ENCODE assay signal across 21 mouse cellular contexts in the genomic region with DNA sequence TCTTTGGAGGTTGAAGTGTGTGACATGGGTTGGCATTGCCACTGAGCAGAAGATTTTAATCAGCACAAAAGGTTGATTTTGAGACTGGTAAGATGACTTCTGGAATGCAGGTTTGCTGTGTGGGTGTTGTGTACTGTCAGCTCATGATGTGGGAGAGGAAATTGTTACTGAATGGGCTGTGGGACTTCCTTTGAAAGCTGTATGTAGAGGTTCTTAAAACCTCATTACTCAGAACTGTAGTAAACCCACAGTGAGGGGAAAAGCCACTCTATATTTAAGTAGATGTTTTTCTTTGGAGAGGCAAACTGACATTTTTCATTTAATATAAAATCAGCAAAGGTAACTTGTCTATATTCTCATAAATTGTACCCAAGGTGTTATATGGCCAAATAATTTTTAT. TPM values are rescaled to one million over a fixed set of nuclear protein-coding genes. Genes with fewer than 3 reads are reported as not detected.
DNase-seq lines count a peak whose midpoint lies in the region; ATAC-seq and TF ChIP-seq lines count a peak whose summit lies in the region.
"Had no signal": no experiment of that assay in that cellular context is flagged by ENCODE, and none has a peak within 500 bp of the region (broad histone marks: within the 10 kb centered on the region; RNA-seq: fewer than 3 reads in every experiment).

No protein-coding gene starts in this region.

- H3K9ac ChIP-seq in CH12.LX (ENCODE audit: insufficient read depth, low read depth) = no peak overlapping the region
- H3K9ac ChIP-seq in midbrain, embryonic 13.5 days (replicated peaks) = no peak overlapping the region
- H3K9ac ChIP-seq: embryonic facial prominence, embryonic 13.5 days; embryonic facial prominence, embryonic 15.5 days; forebrain, embryonic 13.5 days; forebrain, embryonic 15.5 days; forebrain, postnatal 0 days had no signal

- no peak for ATAC-seq in midbrain, embryonic 13.5 days
- no peak for ATAC-seq in erythroblast, adult 5-6 weeks (replicated peaks; ENCODE audit: low FRiP score, poor library complexity, severe bottlenecking)
- ATAC-seq: forebrain, embryonic 13.5 days; forebrain, embryonic 15.5 days; forebrain, postnatal 0 days had no signal

- no peak for TF ChIP-seq RAD21 in CH12.LX (IDR thresholded peaks at IDR 0.05; ENCODE audit: low read depth, low read length)

- H3K79me2 ChIP-seq in CH12.LX (replicated peaks; ENCODE audit: control insufficient read depth, extremely low read depth, insufficient read depth, poor library complexity, severe bottlenecking) = no peaks in the 10 kb centered on the region

- H3K9me3 ChIP-seq in CH12.LX (replicated peaks; ENCODE audit: low read length) = no peaks in the 10 kb centered on the region
- H3K9me3 ChIP-seq in midbrain, embryonic 13.5 days = no peaks in the 10 kb centered on the region
- H3K9me3 ChIP-seq: embryonic facial prominence, embryonic 13.5 days; embryonic facial prominence, embryonic 15.5 days; forebrain, embryonic 13.5 days; forebrain, embryonic 15.5 days had no signal

- DNase-seq in CD4-positive, CD25-positive, alpha-beta regulatory T cell, adult 2 months (ENCODE audit: low read depth, low spot score) = peak; percentile 54
- peak; percentile 46 for DNase-seq in CH12.LX (ENCODE audit: extremely low read depth)
- peak; percentile 73 for DNase-seq in induced T-regulatory cell, adult 2 months (ENCODE audit: low read depth)
- no peak for DNase-seq in lung, adult 18-20 months
- DNase-seq in adrenal gland, postnatal 25 days = no peak
- DNase-seq: adrenal gland, adult 8-10 months; adrenal gland, postnatal 14 days; cerebellum, adult 11 months; cerebellum, adult 18-20 months; cerebellum, adult 8-10 months; cerebellum, adult 9-11 months; cerebellum, postnatal 14 days; cerebellum, postnatal 36 days; embryo, embryonic 11 days; forebrain, postnatal 0 days had no signal

- TF ChIP-seq POLR2A in CH12.LX (IDR thresholded peaks at IDR 0.05; ENCODE audit: low read depth, low read length) = no peak

- peaks cover 0 to 4% of the 10 kb centered on the region in 2 experiments; a peak in 1 of 4 replicates for H3K4me1 ChIP-seq in CH12.LX (ENCODE audit: control insufficient read depth in 1 of 2, insufficient read depth in 2 of 2)
- H3K4me1 ChIP-seq in midbrain, embryonic 13.5 days (replicated peaks) = no peaks in the 10 kb centered on the region
- H3K4me1 ChIP-seq: embryonic facial prominence, embryonic 13.5 days; embryonic facial prominence, embryonic 15.5 days; forebrain, embryonic 13.5 days; forebrain, embryonic 15.5 days had no signal

- no peak overlapping the region for H3K4me2 ChIP-seq in CH12.LX (ENCODE audit: insufficient read depth, low read depth, poor library complexity, severe bottlenecking)
- H3K4me2 ChIP-seq in midbrain, embryonic 13.5 days (replicated peaks) = no peak overlapping the region
- H3K4me2 ChIP-seq: embryonic facial prominence, embryonic 13.5 days; embryonic facial prominence, embryonic 15.5 days; forebrain, embryonic 13.5 days; forebrain, embryonic 15.5 days had no signal

- peak; percentile 83 for TF ChIP-seq EP300 in CH12.LX (IDR thresholded peaks at IDR 0.05; ENCODE audit: low read length)

- in situ Hi-C loops in CH12.LX (cut with MboI; ENCODE audit: low pct_ligation_motif_present, low pct_unique_long_range_greater_than_20kb, low sequenced_read_pairs) = loop anchor here (25.0 kb wide), 1 partner anchor 193 kb away; no protein-coding TSS in a partner anchor

- no peak for TF ChIP-seq CTCF in CH12.LX (conservative IDR thresholded peaks at IDR 0.05 in 1 of 2, IDR thresholded peaks at IDR 0.05 in 1 of 2; ENCODE audit: low read depth in 2 of 2, low read length in 2 of 2)

- H3K4me3 ChIP-seq in CH12.LX (replicated peaks in 1 of 3; ENCODE audit: low read depth in 2 of 3, low read length in 2 of 3, poor library complexity in 1 of 3) = no peak overlapping the region
- H3K4me3 ChIP-seq in midbrain, embryonic 13.5 days (replicated peaks) = no peak overlapping the region
- H3K4me3 ChIP-seq: embryonic facial prominence, embryonic 13.5 days; embryonic facial prominence, embryonic 15.5 days; forebrain, embryonic 13.5 days; forebrain, embryonic 15.5 days had no signal

- no peaks in the 10 kb centered on the region for H3K27me3 ChIP-seq in CH12.LX (replicated peaks)
- H3K27me3 ChIP-seq in midbrain, embryonic 13.5 days = no peaks in the 10 kb centered on the region
- H3K27me3 ChIP-seq: embryonic facial prominence, embryonic 13.5 days; embryonic facial prominence, embryonic 15.5 days; forebrain, embryonic 13.5 days; forebrain, embryonic 15.5 days had no signal

- no peaks in the 10 kb centered on the region for H3K36me3 ChIP-seq in CH12.LX (replicated peaks in 1 of 2; ENCODE audit: control insufficient read depth in 1 of 2, insufficient read depth in 1 of 2, low read length in 1 of 2)
- H3K36me3 ChIP-seq in midbrain, embryonic 13.5 days = no peaks in the 10 kb centered on the region
- H3K36me3 ChIP-seq: embryonic facial prominence, embryonic 13.5 days; embryonic facial prominence, embryonic 15.5 days; forebrain, embryonic 15.5 days had no signal

- dilution Hi-C loops in CH12.LX (cut with MboI; ENCODE audit: extremely low pct_ligation_motif_present, extremely low pct_unique_long_range_greater_than_20kb, low sequenced_read_pairs) = no loop called here

- no peak overlapping the region for H3K27ac ChIP-seq in CH12.LX (ENCODE audit: insufficient read depth, low read depth)
- H3K27ac ChIP-seq in midbrain, embryonic 13.5 days = no peak overlapping the region
- H3K27ac ChIP-seq: embryonic facial prominence, embryonic 13.5 days; embryonic facial prominence, embryonic 15.5 days; forebrain, embryonic 13.5 days; forebrain, embryonic 15.5 days had no signal

TF ChIP-seq in CH12.LX, 34 proteins besides CTCF, POLR2A, EP300 and RAD21:
- TF ChIP-seq ZNF384 (IDR thresholded peaks at IDR 0.05; ENCODE audit: low read depth, low read length) (no peak), MEF2A (IDR thresholded peaks at IDR 0.05; ENCODE audit: borderline replicate concordance, low read depth, low read length) (peak; percentile 59; the same call in 1 of the 2 replicates), JUND (conservative IDR thresholded peaks at IDR 0.05; ENCODE audit: low read depth, low read length) (peak; percentile 69), RCOR1 (conservative IDR thresholded peaks at IDR 0.05; ENCODE audit: low read depth, low read length) (no peak), ETS1 (conservative IDR thresholded peaks at IDR 0.05; ENCODE audit: low read depth, low read length) (0 out of 2 replicates have a peak, but pooled peaks have one; percentile 32), IRF4 (IDR thresholded peaks at IDR 0.05; ENCODE audit: low read depth, low read length) (peak; percentile 89)
TF ChIP-seq in CH12.LX: peak in this region for 4.

RNA-seq across cellular contexts. Expression of gene Larp1b, which starts 31.1 kb away (rescaled TPM):
- 13.7 and 14.7 TPM in 2 replicates for total RNA-seq in CH12.LX (2012; rRNA removed)
- total RNA-seq in CH12.LX (2014; rRNA removed) = 8.7 and 13.0 TPM in 2 replicates
- polyA plus RNA-seq in CH12.LX (2012; ENCODE audit: insufficient read length, low read depth) = 11.9 and 12.0 TPM in 2 replicates
- total RNA-seq in adrenal gland, postnatal 25 days (2021) = 37.7 and 37.9 TPM in 2 replicates
- polyA plus RNA-seq in midbrain, embryonic 13.5 days (2015; fragmentation: Nextera tagmentation; extraction: Ambion mirVana) = 2.4 and 2.6 TPM in 2 replicates
- total RNA-seq in erythroblast, adult 5-6 weeks (2015; ENCODE audit: low replicate concordance) = 36.2 and 46.3 TPM in 2 replicates
- total RNA-seq in erythroblast, adult 5-6 weeks (2017; ENCODE audit: low replicate concordance) = 48.1 and 70.5 TPM in 2 replicates

Comparison
In these comparisons a context has a peak if more than half of its experiments do, and no peak if none do; other contexts are left out.
1. DNase-seq: peak in CD4-positive, CD25-positive, alpha-beta regulatory T cell, adult 2 months (single experiment), CH12.LX (single experiment) and induced T-regulatory cell, adult 2 months (single experiment); none in lung, adult 18-20 months (0 of 2) and adrenal gland, postnatal 25 days (single experiment).